Mouse (Mus musculus) midbrain, postnatal 0 days (tissue): Measurements from ENCODE around the gene Nrap. TPM values are rescaled to one million over a fixed set of nuclear protein-coding genes. Genes with fewer than 3 reads are reported as not detected.

Source experiments
- ATAC-seq: fragments of 200-750 bp; cut with Nextera tagmentation; 2 replicates; pipeline ENCODE4 v1.8.0; 2017; ENCODE audit warnings: moderate number of reproducible peaks, mild to moderate bottlenecking, moderate TSS enrichment, moderate library complexity; ENCODE audit not compliant: low FRiP score
- DNase-seq: peaks from one replicate; pipeline ENCODE4 v3.0.0-alpha.2; 2015; ENCODE audit warnings: low spot score
- H3K27ac ChIP-seq: fragments of 300-500 bp; sonication (generic); 2 replicates; pipeline ENCODE4 v1.5.1; 2014; ENCODE audit warnings: low read depth, mild to moderate bottlenecking, low read length, mixed read lengths
- H3K27me3 ChIP-seq: fragments of 300-500 bp; sonication (generic); 2 replicates; pipeline ENCODE4 v1.6.1; 2014; ENCODE audit warnings: low read length, control low read depth, mixed read lengths; ENCODE audit not compliant: insufficient read depth
- H3K36me3 ChIP-seq: fragments of 300-500 bp; sonication (generic); 2 replicates; pipeline ENCODE4 v1.6.1; 2014; ENCODE audit warnings: low read length, control low read depth, mixed read lengths; ENCODE audit not compliant: insufficient read depth
- H3K4me1 ChIP-seq: fragments of 300-500 bp; sonication (generic); 2 replicates; pipeline ENCODE4 v1.6.1; 2014; ENCODE audit warnings: mild to moderate bottlenecking, control low read depth, antibody characterized with exemption, low read length, mixed read lengths; ENCODE audit not compliant: insufficient read depth
- H3K4me2 ChIP-seq: fragments of 300-500 bp; sonication (generic); 2 replicates; pipeline ENCODE4 v1.6.1; 2014; ENCODE audit warnings: low read depth, mild to moderate bottlenecking, low read length, mixed read lengths; ENCODE audit not compliant: poor library complexity, severe bottlenecking
- H3K4me3 ChIP-seq: fragments of 300-500 bp; sonication (generic); 2 replicates; pipeline ENCODE4 v1.5.1; 2014; ENCODE audit warnings: low read depth, mild to moderate bottlenecking, low read length, moderate library complexity
- H3K9ac ChIP-seq: fragments of 300-500 bp; sonication (generic); replicated peaks from 2 replicates; pipeline ENCODE4 v1.6.1; 2014; ENCODE audit warnings: mild to moderate bottlenecking, low read length, moderate library complexity, mixed read lengths; ENCODE audit not compliant: poor library complexity, severe bottlenecking
- H3K9me3 ChIP-seq: fragments of 300-500 bp; sonication (generic); 2 replicates; pipeline ENCODE4 v1.6.1; 2016; ENCODE audit warnings: low read length, control low read depth
- CTCF ChIP-seq: IDR thresholded peaks from 2 replicates; pipeline ENCODE4 v1.5.1; 2016; ENCODE audit warnings: antibody characterized with exemption, mild to moderate bottlenecking
- WGBS: fragments of 180-500 bp; shearing (Covaris S2); extraction: QIAGEN DNeasy Blood & Tissue Kit; methylation state at CpG from one replicate; pipeline ENCODE4 v1.1.7; 2014; 5-methylcytosine and 5-hydroxymethylcytosine counted together
- polyA plus RNA-seq: library from polyadenylated mRNA; unstranded; fragments of >200 nt; fragmentation: Nextera tagmentation; extraction: Ambion mirVana; gene quantifications from 2 replicates; pipeline ENCODE4 v1.2.1, GENCODE M21; 2015
- total RNA-seq: library from RNA; depleted of rRNA; stranded (reverse); fragments of >200 nt; gene quantifications from 2 replicates; pipeline ENCODE4 v1.2.3, GENCODE M21; 2014

Gene Nrap
- total and polyA plus RNA-seq, 2 experiments from 2014 or later, result 0.69 to 0.99 TPM

- DNase-seq, result no peak
- no peak overlapping the region for H3K4me3 ChIP-seq
- H3K27ac ChIP-seq, result no peak overlapping the region
- H3K4me1 ChIP-seq, result no peaks in the 10 kb centered on the region; the same call in 1 of the 2 replicates
- H3K4me2 ChIP-seq, result no peak overlapping the region
- no peak for TF ChIP-seq CTCF
- no peak overlapping the region for H3K9ac ChIP-seq
- H3K9me3 ChIP-seq, result no peaks in the 10 kb centered on the region
- ATAC-seq, result no peak
- no peaks in the 10 kb centered on the region for H3K36me3 ChIP-seq
- WGBS, result 67% methylated on average over 10 of the region's 10 CpGs
- no peaks in the 10 kb centered on the region for H3K27me3 ChIP-seq
These were observed 15.8 kb downstream of the Nrap start for GRCm38 (mm10) chr19:56374011-56374410.

GRCm38 (mm10) chr19:56373246-56373645, 16.6 kb downstream of the Nrap start:
- H3K27me3 ChIP-seq, result no peaks in the 10 kb centered on the region
- TF ChIP-seq CTCF, result no peak

GRCm38 (mm10) chr19:56372226-56372625, 17.6 kb downstream of the Nrap start:
- H3K4me2 ChIP-seq, result no peak overlapping the region
- H3K4me1 ChIP-seq, result no peaks in the 10 kb centered on the region; the same call in 1 of the 2 replicates
- H3K27ac ChIP-seq, result no peak overlapping the region
- DNase-seq, result no peak
- H3K4me3 ChIP-seq, result no peak overlapping the region
- H3K9me3 ChIP-seq, result no peaks in the 10 kb centered on the region
- no peaks in the 10 kb centered on the region for H3K27me3 ChIP-seq
- ATAC-seq, result no peak
- no peaks in the 10 kb centered on the region for H3K36me3 ChIP-seq
- TF ChIP-seq CTCF, result no peak
- H3K9ac ChIP-seq, result no peak overlapping the region
- WGBS, result 83% methylated on average over 7 of the region's 7 CpGs

More at GRCm38 (mm10) chr19:56373246-56373645, 16.6 kb downstream of the Nrap start:
- ATAC-seq (no peak), DNase-seq (no peak)
- H3K4me1 ChIP-seq, result no peaks in the 10 kb centered on the region; the same call in 1 of the 2 replicates
- H3K4me2 ChIP-seq, result no peak overlapping the region
- 91% methylated on average over 5 of the region's 5 CpGs for WGBS
- H3K27ac ChIP-seq, result no peak overlapping the region
- H3K9me3 ChIP-seq, result no peaks in the 10 kb centered on the region
- H3K36me3 ChIP-seq, result no peaks in the 10 kb centered on the region
- H3K9ac ChIP-seq, result no peak overlapping the region
- no peak overlapping the region for H3K4me3 ChIP-seq

GRCm38 (mm10) chr19:56370389-56371150, 19.3 kb downstream of the Nrap start:
- ATAC-seq, result no peak
- Histone ChIP-seq H3K36me3 (no peaks in the 10 kb centered on the region), H3K4me1 (no peaks in the 10 kb centered on the region; the same call in 1 of the 2 replicates), H3K4me2 (no peak overlapping the region), H3K4me3 (no peak overlapping the region), H3K27ac (no peak overlapping the region), H3K27me3 (no peaks in the 10 kb centered on the region), H3K9me3 (no peaks in the 10 kb centered on the region), H3K9ac (no peak overlapping the region)
- no peak for TF ChIP-seq CTCF
- WGBS, result 92% methylated on average over 6 of the region's 6 CpGs
- no peak for DNase-seq

- no peak overlapping the region for H3K27ac ChIP-seq
- ATAC-seq (no peak), DNase-seq (no peak)
- H3K9me3 ChIP-seq, result no peaks in the 10 kb centered on the region
- WGBS, result 82% methylated on average over 7 of the region's 7 CpGs
- no peaks in the 10 kb centered on the region for H3K36me3 ChIP-seq
- H3K4me2 ChIP-seq, result no peak overlapping the region
- H3K27me3 ChIP-seq, result no peaks in the 10 kb centered on the region
- no peak overlapping the region for H3K9ac ChIP-seq
- TF ChIP-seq CTCF, result no peak
- H3K4me3 ChIP-seq, result no peak overlapping the region
- H3K4me1 ChIP-seq, result no peaks in the 10 kb centered on the region; the same call in 1 of the 2 replicates
These were observed 20.9 kb downstream of the Nrap start for GRCm38 (mm10) chr19:56368912-56369311.

GRCm38 (mm10) chr19:56367778-56368177, 22.1 kb downstream of the Nrap start:
- no peak overlapping the region for H3K4me3 ChIP-seq
- no peaks in the 10 kb centered on the region for H3K36me3 ChIP-seq
- TF ChIP-seq CTCF, result no peak
- H3K9me3 ChIP-seq, result no peaks in the 10 kb centered on the region
- no peaks in the 10 kb centered on the region for H3K27me3 ChIP-seq
- WGBS, result 90% methylated on average over 7 of the region's 7 CpGs
- H3K27ac ChIP-seq, result no peak overlapping the region
- ATAC-seq (no peak), DNase-seq (no peak)
- no peak overlapping the region for H3K4me2 ChIP-seq
- no peaks in the 10 kb centered on the region; the same call in 1 of the 2 replicates for H3K4me1 ChIP-seq
- no peak overlapping the region for H3K9ac ChIP-seq
